Mouse (Mus musculus) liver, embryonic 12.5 days (tissue): ENCODE data around the gene Rwdd2a. TPM values are rescaled to one million over a fixed set of nuclear protein-coding genes. Genes with fewer than 3 reads are reported as not detected.
"Not testable (repeated sequence)": the region's sequence is repeated elsewhere in the genome, so short reads cannot be mapped to it uniquely, and the experiment has no call there.

Source experiments
- ATAC-seq: fragments of 200-750 bp; cut with Nextera tagmentation; 2 replicates; pipeline ENCODE4 v1.8.0; 2017; ENCODE audit warnings: moderate number of reproducible peaks, mild to moderate bottlenecking, moderate library complexity
- H3K27ac ChIP-seq: fragments of 300-500 bp; sonication (generic); 2 replicates; pipeline ENCODE4 v1.5.1; 2016; ENCODE audit warnings: mild to moderate bottlenecking
- H3K27me3 ChIP-seq: fragments of 300-500 bp; sonication (generic); replicated peaks from 2 replicates; pipeline ENCODE4 v1.6.1; 2016; ENCODE audit warnings: mild to moderate bottlenecking, moderate library complexity
- H3K36me3 ChIP-seq: fragments of 300-500 bp; sonication (generic); 2 replicates; pipeline ENCODE4 v1.6.1; 2016; ENCODE audit warnings: mild to moderate bottlenecking, moderate library complexity
- H3K4me1 ChIP-seq: fragments of 300-500 bp; sonication (generic); 2 replicates; pipeline ENCODE4 v1.6.1; 2016
- H3K4me2 ChIP-seq: fragments of 300-500 bp; sonication (generic); 2 replicates; pipeline ENCODE4 v1.6.1; 2016; ENCODE audit warnings: mild to moderate bottlenecking, moderate library complexity
- H3K4me3 ChIP-seq: fragments of 300-500 bp; sonication (generic); 2 replicates; pipeline ENCODE4 v1.5.1; 2016; ENCODE audit warnings: mild to moderate bottlenecking, moderate library complexity
- H3K9ac ChIP-seq: fragments of 300-500 bp; sonication (generic); 2 replicates; pipeline ENCODE4 v1.6.1; 2016; ENCODE audit warnings: mild to moderate bottlenecking, moderate library complexity
- H3K9me3 ChIP-seq: fragments of 300-500 bp; sonication (generic); replicated peaks from 2 replicates; pipeline ENCODE4 v1.6.1; 2016; ENCODE audit warnings: mild to moderate bottlenecking, moderate library complexity
- WGBS: fragments of 180-500 bp; shearing (Covaris S2); methylation state at CpG from one replicate; pipeline ENCODE4 v1.1.7; 2016; ENCODE audit not compliant: insufficient replicate concordance; 5-methylcytosine and 5-hydroxymethylcytosine counted together
- polyA plus RNA-seq: library from polyadenylated mRNA; unstranded; fragments of >200 nt; fragmentation: Nextera tagmentation; extraction: Ambion mirVana; gene quantifications from 2 replicates; pipeline ENCODE4 v1.2.1, GENCODE M21; 2016

Gene Rwdd2a
- polyA plus RNA-seq, 1 experiment from 2014 or later: 2.1 TPM

- 74% methylated on average over 10 of the region's 10 CpGs for WGBS
- Histone ChIP-seq H3K9me3 (no peaks in the 10 kb centered on the region), H3K4me3 (peak overlapping the region; percentile 77), H3K4me1 (peaks cover 23% of the 10 kb centered on the region), H3K9ac (no peak overlapping the region), H3K27me3 (no peaks in the 10 kb centered on the region), H3K4me2 (peak overlapping the region; percentile 99), H3K27ac (no peak overlapping the region), H3K36me3 (peaks cover 32% of the 10 kb centered on the region)
- ATAC-seq: no peak
These were observed 1.4 kb upstream of the Rwdd2a start for GRCm38 (mm10) chr9:86570261-86570890.

- H3K4me2 ChIP-seq: peak overlapping the region; percentile 99
- peaks cover 27% of the 10 kb centered on the region for H3K36me3 ChIP-seq
- no peaks in the 10 kb centered on the region for H3K27me3 ChIP-seq
- peaks cover 23% of the 10 kb centered on the region for H3K4me1 ChIP-seq
- no peak for ATAC-seq
- H3K9me3 ChIP-seq: no peaks in the 10 kb centered on the region
- H3K4me3 ChIP-seq: peak overlapping the region; percentile 77
- 0 out of 2 replicates have a peak overlapping the region, but pooled peaks have one; percentile 7 for H3K9ac ChIP-seq
- WGBS: 18% methylated on average over 8 of the region's 8 CpGs
- no peak overlapping the region for H3K27ac ChIP-seq
These were observed 845 bp upstream of the Rwdd2a start for GRCm38 (mm10) chr9:86570946-86571345.

- Histone ChIP-seq H3K4me1 (peaks cover 23% of the 10 kb centered on the region), H3K9ac (peak overlapping the region; percentile 72), H3K4me2 (peak overlapping the region; percentile 99), H3K9me3 (no peaks in the 10 kb centered on the region), H3K27ac (no peak overlapping the region), H3K36me3 (peaks cover 19% of the 10 kb centered on the region), H3K4me3 (peak overlapping the region; percentile 77), H3K27me3 (no peaks in the 10 kb centered on the region)
- peak; percentile 44 for ATAC-seq
- under 1% methylated on average over 25 of the region's 25 CpGs for WGBS
These were observed 405 bp downstream of the Rwdd2a start for GRCm38 (mm10) chr9:86572196-86572595.

GRCm38 (mm10) chr9:86572636-86573291 lies 973 bp downstream of the Rwdd2a start:
- Histone ChIP-seq H3K9ac (peak overlapping the region; percentile 72), H3K27ac (no peak overlapping the region), H3K36me3 (peaks cover 17% of the 10 kb centered on the region), H3K4me3 (peak overlapping the region; percentile 77), H3K4me1 (peaks cover 23% of the 10 kb centered on the region), H3K4me2 (peak overlapping the region; percentile 99), H3K27me3 (no peaks in the 10 kb centered on the region), H3K9me3 (no peaks in the 10 kb centered on the region)
- WGBS: 6% methylated on average over 13 of the region's 13 CpGs
- peak; percentile 22; the same call in 1 of the 2 replicates for ATAC-seq

- no peak for ATAC-seq
These were observed 2.0 kb downstream of the Rwdd2a start for GRCm38 (mm10) chr9:86573616-86574303.

GRCm38 (mm10) chr9:86575178-86575577 lies 3.4 kb downstream of the Rwdd2a start:
- 81% methylated on average over 6 of the region's 6 CpGs for WGBS
- Histone ChIP-seq H3K4me1 (peaks cover 21% of the 10 kb centered on the region), H3K9me3 (no peaks in the 10 kb centered on the region), H3K27me3 (no peaks in the 10 kb centered on the region), H3K27ac (no peak overlapping the region), H3K4me2 (no peak overlapping the region), H3K9ac (no peak overlapping the region), H3K4me3 (no peak overlapping the region), H3K36me3 (no peaks in the 10 kb centered on the region)
- ATAC-seq: no peak

More at GRCm38 (mm10) chr9:86573616-86574303, 2.0 kb downstream of the Rwdd2a start:
- H3K4me2 ChIP-seq: no peak overlapping the region
- H3K27me3 ChIP-seq: no peaks in the 10 kb centered on the region
- H3K9me3 ChIP-seq: no peaks in the 10 kb centered on the region
- WGBS: 51% methylated on average over 20 of the region's 20 CpGs
- 0 out of 2 replicates have a peak, but pooled peaks cover 8% of the 10 kb centered on the region for H3K36me3 ChIP-seq
- no peak overlapping the region for H3K27ac ChIP-seq
- peaks cover 23% of the 10 kb centered on the region for H3K4me1 ChIP-seq
- H3K9ac ChIP-seq: no peak overlapping the region
- H3K4me3 ChIP-seq: no peak overlapping the region

GRCm38 (mm10) chr9:86579657-86580056 lies 7.9 kb downstream of the Rwdd2a start:
- WGBS: 25% methylated on average over 10 of the region's 10 CpGs
- H3K27ac ChIP-seq: no peak overlapping the region
- H3K4me3 ChIP-seq: no peak overlapping the region
- H3K9me3 ChIP-seq: no peaks in the 10 kb centered on the region
- H3K9ac ChIP-seq: no peak overlapping the region
- no peaks in the 10 kb centered on the region for H3K36me3 ChIP-seq
- H3K27me3 ChIP-seq: no peaks in the 10 kb centered on the region
- no peak overlapping the region for H3K4me2 ChIP-seq
- ATAC-seq: no peak
- no peaks in the 10 kb centered on the region for H3K4me1 ChIP-seq

GRCm38 (mm10) chr9:86583740-86584139 lies 11.9 kb downstream of the Rwdd2a start:
- ATAC-seq: no peak
- Histone ChIP-seq H3K9me3 (no peaks in the 10 kb centered on the region), H3K4me1 (no peaks in the 10 kb centered on the region), H3K27ac (no peak overlapping the region), H3K4me2 (no peak overlapping the region), H3K27me3 (no peaks in the 10 kb centered on the region), H3K9ac (no peak overlapping the region), H3K4me3 (no peak overlapping the region), H3K36me3 (no peaks in the 10 kb centered on the region)
- WGBS: 47% methylated on average over 3 of the region's 3 CpGs

GRCm38 (mm10) chr9:86587019-86587795 lies 15.4 kb downstream of the Rwdd2a start:
- H3K36me3 ChIP-seq: no peaks in the 10 kb centered on the region
- ATAC-seq: no peak
- no peak overlapping the region for H3K9ac ChIP-seq
- H3K27me3 ChIP-seq: no peaks in the 10 kb centered on the region
- H3K4me3 ChIP-seq: no peak overlapping the region
- WGBS: 77% methylated on average over 11 of the region's 11 CpGs
- H3K4me1 ChIP-seq: no peaks in the 10 kb centered on the region
- no peaks in the 10 kb centered on the region for H3K9me3 ChIP-seq
- H3K27ac ChIP-seq: no peak overlapping the region
- no peak overlapping the region for H3K4me2 ChIP-seq

- H3K27ac ChIP-seq: no peak overlapping the region
- no peaks in the 10 kb centered on the region for H3K4me1 ChIP-seq
- H3K4me3 ChIP-seq: no peak overlapping the region
- no peak overlapping the region for H3K4me2 ChIP-seq
- H3K9ac ChIP-seq: no peak overlapping the region
- H3K27me3 ChIP-seq: no peaks in the 10 kb centered on the region
- no peak for ATAC-seq
- 70% methylated on average over 19 of the region's 19 CpGs for WGBS
- H3K9me3 ChIP-seq: no peaks in the 10 kb centered on the region
- H3K36me3 ChIP-seq: no peaks in the 10 kb centered on the region
These were observed 21.2 kb downstream of the Rwdd2a start for GRCm38 (mm10) chr9:86592676-86593668.

- ATAC-seq, H3K9me3 ChIP-seq, H3K4me3 ChIP-seq, H3K4me1 ChIP-seq, H3K9ac ChIP-seq, H3K36me3 ChIP-seq, H3K4me2 ChIP-seq, H3K27ac ChIP-seq, H3K27me3 ChIP-seq: not testable (repeated sequence)
- WGBS: 41% methylated on average over 10 of the region's 10 CpGs
These were observed 22.6 kb downstream of the Rwdd2a start for GRCm38 (mm10) chr9:86594357-86594767.
